Mouse (Mus musculus) forebrain, embryonic 15.5 days (tissue): ENCODE results near the gene Krt1. TPM values are rescaled to one million over a fixed set of nuclear protein-coding genes. Genes with fewer than 3 reads are reported as not detected.

ENCODE experiments used
- ATAC-seq: fragments of 200-750 bp; cut with Nextera tagmentation; replicated peaks from 2 replicates; pipeline ENCODE4 v1.8.0; 2017; ENCODE audit warnings: mild to moderate bottlenecking, moderate TSS enrichment, moderate library complexity
- H3K27ac ChIP-seq: fragments of 300-500 bp; sonication (generic); replicated peaks from 2 replicates; pipeline ENCODE4 v1.5.1; 2015; ENCODE audit warnings: mild to moderate bottlenecking, inconsistent platforms
- H3K27me3 ChIP-seq: fragments of 300-500 bp; sonication (generic); 2 replicates; pipeline ENCODE4 v1.6.1; 2015; ENCODE audit warnings: inconsistent platforms
- H3K36me3 ChIP-seq: fragments of 300-500 bp; sonication (generic); 2 replicates; pipeline ENCODE4 v1.6.1; 2015; ENCODE audit warnings: mild to moderate bottlenecking, inconsistent platforms
- H3K4me1 ChIP-seq: fragments of 300-500 bp; sonication (generic); 2 replicates; pipeline ENCODE4 v1.6.1; 2015; ENCODE audit warnings: inconsistent platforms
- H3K4me2 ChIP-seq: fragments of 300-500 bp; sonication (generic); replicated peaks from 2 replicates; pipeline ENCODE4 v1.6.1; 2015; ENCODE audit warnings: mild to moderate bottlenecking, inconsistent platforms
- H3K4me3 ChIP-seq: fragments of 300-500 bp; sonication (generic); 2 replicates; pipeline ENCODE4 v1.5.1; 2015; ENCODE audit warnings: mild to moderate bottlenecking, inconsistent platforms
- H3K9ac ChIP-seq: fragments of 300-500 bp; sonication (generic); replicated peaks from 2 replicates; pipeline ENCODE4 v1.6.1; 2015; ENCODE audit warnings: mild to moderate bottlenecking, inconsistent platforms
- H3K9me3 ChIP-seq: fragments of 300-500 bp; sonication (generic); 2 replicates; pipeline ENCODE4 v1.6.1; 2016; ENCODE audit warnings: inconsistent platforms
- WGBS: fragments of 180-500 bp; shearing (Covaris S2); methylation state at CpG from one replicate; pipeline ENCODE4 v1.1.7; 2015; ENCODE audit warnings: mixed read lengths; 5-methylcytosine and 5-hydroxymethylcytosine counted together
- polyA plus RNA-seq: library from polyadenylated mRNA; unstranded; fragments of >200 nt; fragmentation: Nextera tagmentation; extraction: Ambion mirVana; gene quantifications from 2 replicates; pipeline ENCODE4 v1.2.1, GENCODE M21; 2015

The Krt1 gene
- polyA plus RNA-seq, 1 experiment from 2014 or later, result 8.6 TPM

- H3K9me3 ChIP-seq, result no peaks in the 10 kb centered on the region
- no peak overlapping the region for H3K27ac ChIP-seq
- no peak overlapping the region for H3K9ac ChIP-seq
- 65% methylated on average over 5 of the region's 5 CpGs for WGBS
- H3K27me3 ChIP-seq, result peaks cover 28% of the 10 kb centered on the region
- no peak overlapping the region for H3K4me3 ChIP-seq
- no peak for ATAC-seq
- H3K4me1 ChIP-seq, result peaks cover 16% of the 10 kb centered on the region
- no peaks in the 10 kb centered on the region for H3K36me3 ChIP-seq
- no peak overlapping the region for H3K4me2 ChIP-seq
These were observed 6.1 kb upstream of the Krt1 start for GRCm38 (mm10) chr15:101856696-101857095.

GRCm38 (mm10) chr15:101855732-101856131 lies 5.1 kb upstream of the Krt1 start:
- no peak overlapping the region for H3K4me3 ChIP-seq
- H3K27me3 ChIP-seq, result peaks cover 19% of the 10 kb centered on the region
- no peak overlapping the region for H3K27ac ChIP-seq
- no peak overlapping the region for H3K4me2 ChIP-seq
- peaks cover 16% of the 10 kb centered on the region for H3K4me1 ChIP-seq
- no peak overlapping the region for H3K9ac ChIP-seq
- no peak for ATAC-seq
- WGBS, result 81% methylated on average over 3 of the region's 3 CpGs
- H3K36me3 ChIP-seq, result no peaks in the 10 kb centered on the region
- no peaks in the 10 kb centered on the region for H3K9me3 ChIP-seq

GRCm38 (mm10) chr15:101854294-101854693 lies 3.7 kb upstream of the Krt1 start:
- Histone ChIP-seq H3K9me3 (no peaks in the 10 kb centered on the region), H3K4me2 (no peak overlapping the region), H3K4me1 (peaks cover 3% of the 10 kb centered on the region), H3K27ac (no peak overlapping the region), H3K9ac (no peak overlapping the region), H3K36me3 (no peaks in the 10 kb centered on the region), H3K27me3 (peaks cover 8% of the 10 kb centered on the region), H3K4me3 (no peak overlapping the region)
- 11% methylated on average over 5 of the region's 5 CpGs for WGBS
- no peak for ATAC-seq

GRCm38 (mm10) chr15:101852571-101852970 lies 2.0 kb upstream of the Krt1 start:
- Histone ChIP-seq H3K27ac (no peak overlapping the region), H3K36me3 (no peaks in the 10 kb centered on the region), H3K4me1 (no peaks in the 10 kb centered on the region), H3K4me3 (no peak overlapping the region), H3K9ac (no peak overlapping the region), H3K4me2 (no peak overlapping the region), H3K9me3 (no peaks in the 10 kb centered on the region), H3K27me3 (no peaks in the 10 kb centered on the region; the same call in 1 of the 2 replicates)
- WGBS, result 8% methylated on average over 5 of the region's 5 CpGs
- no peak for ATAC-seq

DNA sequence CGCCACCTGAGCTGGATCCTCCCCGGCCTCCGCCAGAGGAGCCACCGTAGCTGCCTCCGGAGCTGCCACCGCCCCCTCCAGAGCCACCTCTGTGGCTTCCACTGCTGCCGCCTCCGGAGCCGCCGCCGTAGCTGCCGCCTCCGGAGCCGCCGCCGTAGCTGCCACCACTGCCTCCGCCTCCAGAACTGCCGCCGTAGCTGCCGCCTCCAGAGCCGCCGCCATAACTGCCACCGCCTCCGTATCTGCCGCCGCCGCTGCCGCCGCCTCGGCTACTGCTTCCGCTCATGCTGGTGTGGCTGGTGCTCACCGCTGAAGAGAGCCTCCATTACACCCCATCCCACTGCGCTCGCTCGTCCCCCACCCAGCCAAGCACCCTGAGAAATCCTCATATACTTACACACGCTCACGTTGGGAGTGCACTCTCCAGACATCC lies 4.6 kb downstream of the Krt1 start:
- under 1% methylated on average over 37 of the region's 37 CpGs for WGBS
- peak overlapping the region; percentile 81 for H3K27ac ChIP-seq
- no peaks in the 10 kb centered on the region for H3K27me3 ChIP-seq
- no peaks in the 10 kb centered on the region for H3K9me3 ChIP-seq
- H3K9ac ChIP-seq, result peak overlapping the region; percentile 64
- peaks cover 11% of the 10 kb centered on the region for H3K4me1 ChIP-seq
- H3K36me3 ChIP-seq, result no peaks in the 10 kb centered on the region
- H3K4me3 ChIP-seq, result peak overlapping the region; percentile 48
- H3K4me2 ChIP-seq, result peak overlapping the region; percentile 53
- peak; percentile 88 for ATAC-seq

- Histone ChIP-seq H3K27me3 (no peaks in the 10 kb centered on the region), H3K36me3 (no peaks in the 10 kb centered on the region)
These were observed 7.4 kb downstream of the Krt1 start for GRCm38 (mm10) chr15:101843192-101843591.

DNA sequence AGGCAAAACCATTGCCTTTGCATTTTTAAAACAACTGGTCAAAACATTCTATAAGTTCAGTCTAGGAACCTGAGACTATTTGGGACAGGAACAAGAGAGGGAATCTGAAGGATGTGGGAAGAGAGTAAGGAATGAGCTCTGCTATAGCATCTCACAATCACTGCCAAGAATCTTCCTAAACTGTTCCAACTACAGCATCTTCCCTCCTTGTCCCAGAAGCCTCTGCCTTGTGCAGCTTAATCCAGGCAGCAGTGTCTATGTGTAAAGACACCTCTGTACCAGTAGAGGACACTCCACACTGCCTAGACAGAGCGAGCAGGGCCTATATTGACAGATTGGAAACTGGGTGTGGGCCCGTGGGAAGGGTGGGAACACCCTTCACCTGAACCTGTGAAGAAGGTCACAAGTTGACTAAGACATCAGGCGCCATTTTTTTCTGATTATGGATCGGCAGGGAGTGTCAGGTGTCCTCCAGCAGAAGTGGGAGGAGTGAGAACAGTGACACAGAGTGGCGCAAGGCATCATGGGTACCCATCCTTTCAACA lies 15.7 kb downstream of the Krt1 start:
- ATAC-seq, result no peak
- Histone ChIP-seq H3K9ac (no peak overlapping the region), H3K27me3 (no peaks in the 10 kb centered on the region), H3K36me3 (no peaks in the 10 kb centered on the region), H3K4me2 (no peak overlapping the region), H3K4me1 (no peaks in the 10 kb centered on the region), H3K9me3 (no peaks in the 10 kb centered on the region), H3K4me3 (no peak overlapping the region), H3K27ac (no peak overlapping the region)
- 57% methylated on average over 5 of the region's 5 CpGs for WGBS

More at GRCm38 (mm10) chr15:101843192-101843591, 7.4 kb downstream of the Krt1 start:
- H3K4me1 ChIP-seq, result peaks cover 11% of the 10 kb centered on the region
- H3K4me2 ChIP-seq, result no peak overlapping the region
- 64% methylated on average over 9 of the region's 9 CpGs for WGBS
- H3K27ac ChIP-seq, result no peak overlapping the region
- H3K9me3 ChIP-seq, result no peaks in the 10 kb centered on the region
- no peak overlapping the region for H3K4me3 ChIP-seq
- no peak overlapping the region for H3K9ac ChIP-seq
- no peak for ATAC-seq

DNA sequence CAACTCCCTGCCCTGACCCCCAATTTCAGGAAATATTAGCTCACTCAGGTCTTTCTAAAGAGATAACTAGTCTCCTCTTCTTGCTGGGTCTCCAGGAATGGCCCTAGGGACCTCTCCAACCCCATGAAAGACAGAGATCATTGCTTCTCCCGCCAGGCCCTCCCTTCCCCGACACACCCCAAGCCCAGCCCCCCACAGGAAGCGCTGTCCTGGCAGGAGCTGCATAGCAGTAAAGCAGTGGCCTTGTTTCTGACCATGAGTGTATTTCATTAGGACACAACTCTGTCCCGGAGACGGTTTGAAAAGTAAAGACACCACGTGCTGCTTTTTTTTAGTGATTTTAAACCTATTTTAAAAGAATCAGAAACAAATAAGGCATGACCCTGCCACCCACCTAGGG lies 17.5 kb downstream of the Krt1 start:
- no peaks in the 10 kb centered on the region for H3K36me3 ChIP-seq
- WGBS, result 54% methylated on average over 6 of the region's 6 CpGs

DNA sequence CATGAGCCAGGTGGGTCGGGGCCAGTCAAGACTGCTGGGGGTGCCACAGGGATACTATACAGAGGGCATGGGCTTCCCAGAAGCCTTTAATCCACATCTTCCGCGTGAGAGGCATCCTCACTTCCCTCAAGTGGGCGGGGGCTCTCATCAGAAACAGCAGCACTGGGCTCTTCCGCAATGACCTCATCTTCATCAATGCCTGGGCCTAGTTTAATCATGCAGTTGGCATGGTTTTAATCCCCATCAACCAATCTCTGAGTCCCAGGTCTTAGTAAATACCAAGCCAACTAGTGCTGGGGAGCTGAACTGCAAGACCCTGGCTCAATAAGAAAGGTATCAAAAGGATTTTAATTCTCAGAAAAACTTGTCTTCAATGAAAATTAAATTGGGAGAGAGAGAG lies 21.2 kb downstream of the Krt1 start:
- Histone ChIP-seq H3K4me2 (no peak overlapping the region), H3K27ac (no peak overlapping the region), H3K36me3 (no peaks in the 10 kb centered on the region), H3K27me3 (no peaks in the 10 kb centered on the region), H3K4me3 (no peak overlapping the region), H3K9ac (no peak overlapping the region), H3K4me1 (no peaks in the 10 kb centered on the region), H3K9me3 (no peaks in the 10 kb centered on the region)
- ATAC-seq, result no peak
- WGBS, result 41% methylated on average over 5 of the region's 5 CpGs

More for the DNA sequence above, 17.5 kb downstream of the Krt1 start:
- Histone ChIP-seq H3K27me3 (no peaks in the 10 kb centered on the region), H3K4me2 (no peak overlapping the region), H3K4me3 (no peak overlapping the region), H3K9me3 (no peaks in the 10 kb centered on the region), H3K9ac (no peak overlapping the region), H3K4me1 (no peaks in the 10 kb centered on the region), H3K27ac (no peak overlapping the region)
- ATAC-seq, result no peak

- Histone ChIP-seq H3K4me1 (no peaks in the 10 kb centered on the region), H3K27me3 (no peaks in the 10 kb centered on the region), H3K9ac (no peak overlapping the region), H3K9me3 (no peaks in the 10 kb centered on the region), H3K27ac (no peak overlapping the region), H3K4me2 (no peak overlapping the region), H3K4me3 (no peak overlapping the region), H3K36me3 (no peaks in the 10 kb centered on the region)
- 19% methylated on average over 3 of the region's 3 CpGs for WGBS
- ATAC-seq, result no peak
These were observed 28.8 kb downstream of the Krt1 start for GRCm38 (mm10) chr15:101821786-101822185.

GRCm38 (mm10) chr15:101817875-101818274 lies 32.7 kb downstream of the Krt1 start, which contains the start of gene Krt2:
Gene Krt2 (minus strand): TSS chr15:101818169.
- Histone ChIP-seq H3K36me3 (no peaks in the 10 kb centered on the region), H3K4me3 (no peak within 1 kb of the TSS), H3K9ac (no peak within 1 kb of the TSS), H3K27me3 (no peaks in the 10 kb centered on the region), H3K4me2 (no peak within 1 kb of the TSS), H3K27ac (no peak within 1 kb of the TSS), H3K4me1 (no peaks in the 10 kb centered on the region), H3K9me3 (no peaks in the 10 kb centered on the region)
- WGBS, result 85% methylated on average over 16 of the region's 16 CpGs
- ATAC-seq, result no peak

GRCm38 (mm10) chr15:101803052-101803822 lies 47.4 kb downstream of the Krt1 start:
- peak; percentile 80 for ATAC-seq
- WGBS, result 72% methylated on average over 11 of the region's 11 CpGs

More at GRCm38 (mm10) chr15:101803052-101803822, 47.4 kb downstream of the Krt1 start:
- Histone ChIP-seq H3K9ac (no peak overlapping the region), H3K4me2 (no peak overlapping the region), H3K36me3 (no peaks in the 10 kb centered on the region), H3K27ac (peak overlapping the region; percentile 45), H3K4me1 (peaks cover 17% of the 10 kb centered on the region), H3K9me3 (no peaks in the 10 kb centered on the region), H3K4me3 (no peak overlapping the region), H3K27me3 (no peaks in the 10 kb centered on the region)
